Mouse (Mus musculus): ENCODE measurements at regions not wholly inside any gene's neighbourhood (a gene's known extent, or its start where the extent isn't known, plus 50 kb on each side); places are given as distances from the start of the nearest gene placed in this dataset.

DNA sequence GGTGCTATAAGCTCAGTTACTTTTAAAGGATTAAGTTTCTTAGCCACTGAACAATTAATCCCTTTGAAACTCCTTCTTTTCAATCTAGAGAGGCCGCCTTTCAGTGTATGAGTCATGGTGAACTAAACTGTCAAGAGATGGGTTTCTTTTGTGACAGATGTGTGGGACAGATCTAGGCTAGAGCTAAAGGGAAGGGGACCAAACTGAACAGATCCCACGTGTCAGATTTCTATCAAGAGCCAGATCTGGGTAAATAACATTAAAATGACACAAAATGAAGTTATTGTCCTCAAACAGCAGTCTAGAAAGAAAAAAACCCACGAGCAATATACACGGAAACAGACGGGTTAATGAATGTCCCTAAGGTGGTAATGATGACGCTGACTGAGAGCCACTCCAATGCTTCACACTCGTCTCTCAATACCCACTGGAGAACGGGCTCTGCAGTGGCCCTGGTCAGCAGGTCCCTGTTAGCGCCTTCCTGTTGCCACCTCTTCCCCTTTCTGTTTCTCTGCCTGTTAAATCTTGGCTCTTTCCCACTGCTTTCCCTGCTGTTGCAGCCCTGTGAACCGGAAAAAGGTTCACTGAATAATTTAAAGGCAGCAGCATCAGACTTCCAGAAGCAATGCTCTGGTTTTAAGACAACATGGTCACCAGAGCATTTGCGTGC lies 52.7 kb upstream of the Rab3gap2 start:
- Histone ChIP-seq H3K27ac (ENCODE audit: low read depth, low read length) (no peak overlapping the region), H3K4me1 (ENCODE audit: control insufficient read depth, insufficient read depth, low read length) (no peaks in the 10 kb centered on the region), H3K4me3 (ENCODE audit: low read length) (no peak overlapping the region), H3K9me3 (ENCODE audit: control insufficient read depth, low read length) (no peaks in the 10 kb centered on the region), H3K9ac (ENCODE audit: low read depth, low read length) (no peak overlapping the region), H3K27me3 (ENCODE audit: control insufficient read depth, insufficient read depth, low read length) (no peaks in the 10 kb centered on the region), H3K4me2 (replicated peaks; ENCODE audit: low read depth, low read length) (no peak overlapping the region), H3K36me3 (ENCODE audit: control insufficient read depth, insufficient read depth, low read length) (no peaks in the 10 kb centered on the region)
- ATAC-seq (ENCODE audit: low FRiP score, low TSS enrichment) = no peak
- 49% methylated on average over 11 of the region's 11 CpGs for WGBS

- no peak overlapping the region for H3K4me3 ChIP-seq (ENCODE audit: low read length)
- no peak overlapping the region for H3K4me2 ChIP-seq (replicated peaks; ENCODE audit: low read depth, low read length)
- H3K36me3 ChIP-seq (ENCODE audit: control insufficient read depth, insufficient read depth, low read length) = no peaks in the 10 kb centered on the region
- no peak for ATAC-seq (ENCODE audit: low FRiP score, low TSS enrichment)
- H3K4me1 ChIP-seq (ENCODE audit: control insufficient read depth, insufficient read depth, low read length) = no peaks in the 10 kb centered on the region
- H3K9ac ChIP-seq (ENCODE audit: low read depth, low read length) = no peak overlapping the region
- no peaks in the 10 kb centered on the region for H3K27me3 ChIP-seq (ENCODE audit: control insufficient read depth, insufficient read depth, low read length)
- no peak overlapping the region for H3K27ac ChIP-seq (ENCODE audit: low read depth, low read length)
- no peaks in the 10 kb centered on the region for H3K9me3 ChIP-seq (ENCODE audit: control insufficient read depth, low read length)
- WGBS = 77% methylated on average over 15 of the region's 15 CpGs
Observed at GRCm38 (mm10) chr1:185150431-185151129, 53.3 kb upstream of the Rab3gap2 start.

- Histone ChIP-seq H3K9ac (ENCODE audit: low read depth, low read length) (no peak overlapping the region), H3K36me3 (ENCODE audit: control insufficient read depth, insufficient read depth, low read length) (no peaks in the 10 kb centered on the region), H3K4me1 (ENCODE audit: control insufficient read depth, insufficient read depth, low read length) (no peaks in the 10 kb centered on the region), H3K27ac (ENCODE audit: low read depth, low read length) (no peak overlapping the region), H3K4me2 (replicated peaks; ENCODE audit: low read depth, low read length) (no peak overlapping the region), H3K9me3 (ENCODE audit: control insufficient read depth, low read length) (no peaks in the 10 kb centered on the region), H3K27me3 (ENCODE audit: control insufficient read depth, insufficient read depth, low read length) (no peaks in the 10 kb centered on the region), H3K4me3 (ENCODE audit: low read length) (no peak overlapping the region)
- WGBS = 94% methylated on average over 1 of the region's 1 CpGs
- no peak for ATAC-seq (ENCODE audit: low FRiP score, low TSS enrichment)
Observed at GRCm38 (mm10) chr1:185144791-185145190, 59.1 kb upstream of the Rab3gap2 start.

GRCm38 (mm10) chr1:185144006-185144405 lies 59.9 kb upstream of the Rab3gap2 start:
- Histone ChIP-seq H3K36me3 (ENCODE audit: control insufficient read depth, insufficient read depth, low read length) (no peaks in the 10 kb centered on the region), H3K4me2 (replicated peaks; ENCODE audit: low read depth, low read length) (no peak overlapping the region), H3K9ac (ENCODE audit: low read depth, low read length) (no peak overlapping the region), H3K9me3 (ENCODE audit: control insufficient read depth, low read length) (no peaks in the 10 kb centered on the region), H3K4me3 (ENCODE audit: low read length) (no peak overlapping the region), H3K27ac (ENCODE audit: low read depth, low read length) (no peak overlapping the region), H3K27me3 (ENCODE audit: control insufficient read depth, insufficient read depth, low read length) (no peaks in the 10 kb centered on the region), H3K4me1 (ENCODE audit: control insufficient read depth, insufficient read depth, low read length) (no peaks in the 10 kb centered on the region)
- 94% methylated on average over 15 of the region's 15 CpGs for WGBS
- ATAC-seq (ENCODE audit: low FRiP score, low TSS enrichment) = no peak

- Histone ChIP-seq H3K4me2 (replicated peaks; ENCODE audit: low read depth, low read length) (no peak overlapping the region), H3K9me3 (ENCODE audit: control insufficient read depth, low read length) (no peaks in the 10 kb centered on the region; the same call in 1 of the 2 replicates), H3K4me1 (ENCODE audit: control insufficient read depth, insufficient read depth, low read length) (no peaks in the 10 kb centered on the region), H3K4me3 (ENCODE audit: low read length) (no peak overlapping the region), H3K27me3 (ENCODE audit: control insufficient read depth, insufficient read depth, low read length) (no peaks in the 10 kb centered on the region), H3K27ac (ENCODE audit: low read depth, low read length) (no peak overlapping the region), H3K9ac (ENCODE audit: low read depth, low read length) (no peak overlapping the region), H3K36me3 (ENCODE audit: control insufficient read depth, insufficient read depth, low read length) (no peaks in the 10 kb centered on the region)
- ATAC-seq (ENCODE audit: low FRiP score, low TSS enrichment) = no peak
- 79% methylated on average over 5 of the region's 5 CpGs for WGBS
Observed at GRCm38 (mm10) chr1:185140317-185140716, 63.6 kb upstream of the Rab3gap2 start.

DNA sequence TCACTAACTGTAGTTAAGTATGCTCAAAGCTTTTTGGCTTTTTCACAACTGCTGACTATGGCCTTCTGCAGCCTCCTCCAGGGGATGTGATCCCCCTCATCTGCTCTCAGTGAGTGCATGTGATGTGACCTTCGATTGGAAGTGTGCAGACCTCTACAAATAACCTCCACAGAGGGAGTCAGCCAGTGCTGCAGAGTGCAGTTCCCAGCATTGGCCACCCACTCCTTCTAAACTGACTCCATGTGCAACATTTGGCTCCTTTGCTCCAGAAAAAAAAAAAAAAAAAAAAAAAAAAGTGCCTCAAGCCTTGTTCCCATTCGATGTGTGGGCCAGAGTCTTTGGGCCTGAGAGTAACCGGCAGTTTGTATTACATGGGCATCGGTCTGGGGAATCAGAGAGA lies 75.7 kb upstream of the Rab3gap2 start:
- H3K4me2 ChIP-seq (replicated peaks; ENCODE audit: low read depth, low read length) = no peak overlapping the region
- no peaks in the 10 kb centered on the region for H3K27me3 ChIP-seq (ENCODE audit: control insufficient read depth, insufficient read depth, low read length)
- H3K4me3 ChIP-seq (ENCODE audit: low read length) = no peak overlapping the region
- no peak overlapping the region for H3K27ac ChIP-seq (ENCODE audit: low read depth, low read length)
- no peak for ATAC-seq (ENCODE audit: low FRiP score, low TSS enrichment)
- no peaks in the 10 kb centered on the region for H3K9me3 ChIP-seq (ENCODE audit: control insufficient read depth, low read length)
- no peak overlapping the region for H3K9ac ChIP-seq (ENCODE audit: low read depth, low read length)
- WGBS = 56% methylated on average over 4 of the region's 4 CpGs
- no peaks in the 10 kb centered on the region for H3K36me3 ChIP-seq (ENCODE audit: control insufficient read depth, insufficient read depth, low read length)
- H3K4me1 ChIP-seq (ENCODE audit: control insufficient read depth, insufficient read depth, low read length) = no peaks in the 10 kb centered on the region

DNA sequence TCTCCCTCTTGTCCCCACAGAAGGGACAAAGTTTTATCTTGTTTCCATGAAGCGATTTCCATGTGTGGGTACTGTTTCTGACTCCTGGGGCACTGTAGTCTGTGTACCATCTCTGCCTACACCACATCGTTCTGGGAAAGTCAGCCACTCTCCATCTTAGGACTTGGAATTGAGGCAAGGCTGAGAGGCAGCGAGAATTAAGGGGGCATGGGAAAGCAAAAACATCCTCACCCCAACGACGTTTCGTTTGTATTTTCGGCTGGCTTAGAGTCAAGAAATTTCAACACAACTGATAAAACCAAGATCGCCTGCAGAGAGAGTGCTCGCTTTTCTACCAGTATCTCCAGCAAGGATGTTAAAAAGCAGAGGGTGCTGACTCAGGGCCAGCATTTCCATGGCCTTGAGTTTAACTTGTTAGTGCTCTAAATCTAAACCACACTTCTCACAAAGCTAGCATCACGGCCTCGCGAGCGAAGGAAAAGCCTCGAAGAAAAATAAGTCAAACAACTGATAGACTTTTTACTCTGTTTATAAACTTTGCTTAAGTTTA lies 78.1 kb upstream of the Rab3gap2 start:
- Histone ChIP-seq H3K4me3 (ENCODE audit: low read length) (no peak overlapping the region), H3K9me3 (ENCODE audit: control insufficient read depth, low read length) (no peaks in the 10 kb centered on the region), H3K4me1 (ENCODE audit: control insufficient read depth, insufficient read depth, low read length) (no peaks in the 10 kb centered on the region), H3K27ac (ENCODE audit: low read depth, low read length) (no peak overlapping the region), H3K9ac (ENCODE audit: low read depth, low read length) (no peak overlapping the region), H3K4me2 (replicated peaks; ENCODE audit: low read depth, low read length) (no peak overlapping the region), H3K27me3 (ENCODE audit: control insufficient read depth, insufficient read depth, low read length) (no peaks in the 10 kb centered on the region), H3K36me3 (ENCODE audit: control insufficient read depth, insufficient read depth, low read length) (no peaks in the 10 kb centered on the region)
- WGBS = 78% methylated on average over 14 of the region's 14 CpGs
- ATAC-seq (ENCODE audit: low FRiP score, low TSS enrichment) = no peak

GRCm38 (mm10) chr1:185121552-185121951 lies 82.4 kb upstream of the Rab3gap2 start:
- H3K27ac ChIP-seq (ENCODE audit: low read depth, low read length) = no peak overlapping the region
- H3K4me3 ChIP-seq (ENCODE audit: low read length) = no peak overlapping the region
- H3K9me3 ChIP-seq (ENCODE audit: control insufficient read depth, low read length) = no peaks in the 10 kb centered on the region
- no peak for ATAC-seq (ENCODE audit: low FRiP score, low TSS enrichment)
- H3K4me1 ChIP-seq (ENCODE audit: control insufficient read depth, insufficient read depth, low read length) = no peaks in the 10 kb centered on the region
- H3K27me3 ChIP-seq (ENCODE audit: control insufficient read depth, insufficient read depth, low read length) = no peaks in the 10 kb centered on the region
- no peak overlapping the region for H3K9ac ChIP-seq (ENCODE audit: low read depth, low read length)
- WGBS = 93% methylated on average over 2 of the region's 2 CpGs
- H3K4me2 ChIP-seq (replicated peaks; ENCODE audit: low read depth, low read length) = no peak overlapping the region
- H3K36me3 ChIP-seq (ENCODE audit: control insufficient read depth, insufficient read depth, low read length) = no peaks in the 10 kb centered on the region

GRCm38 (mm10) chr1:185120416-185120815 lies 83.5 kb upstream of the Rab3gap2 start:
- Histone ChIP-seq H3K4me2 (replicated peaks; ENCODE audit: low read depth, low read length) (no peak overlapping the region), H3K4me1 (ENCODE audit: control insufficient read depth, insufficient read depth, low read length) (no peaks in the 10 kb centered on the region), H3K27ac (ENCODE audit: low read depth, low read length) (no peak overlapping the region), H3K9me3 (ENCODE audit: control insufficient read depth, low read length) (no peaks in the 10 kb centered on the region), H3K36me3 (ENCODE audit: control insufficient read depth, insufficient read depth, low read length) (no peaks in the 10 kb centered on the region), H3K4me3 (ENCODE audit: low read length) (no peak overlapping the region), H3K9ac (ENCODE audit: low read depth, low read length) (no peak overlapping the region), H3K27me3 (ENCODE audit: control insufficient read depth, insufficient read depth, low read length) (no peaks in the 10 kb centered on the region)
- 61% methylated on average over 2 of the region's 2 CpGs for WGBS
- ATAC-seq (ENCODE audit: low FRiP score, low TSS enrichment) = no peak

All from kidney, embryonic 14.5 days (tissue).